Mouse (Mus musculus): ENCODE data around the gene Cort. TPM values are rescaled to one million over a fixed set of nuclear protein-coding genes. Genes with fewer than 3 reads are reported as not detected.
"Not testable (repeated sequence)": the region's sequence is repeated elsewhere in the genome, so short reads cannot be mapped to it uniquely, and the experiment has no call there.

Gene Cort
- polyA plus RNA-seq (2016; fragmentation: Nextera tagmentation; extraction: Ambion mirVana), result 0.54 TPM in 1 of 2 replicates, not detected in the other

DNA sequence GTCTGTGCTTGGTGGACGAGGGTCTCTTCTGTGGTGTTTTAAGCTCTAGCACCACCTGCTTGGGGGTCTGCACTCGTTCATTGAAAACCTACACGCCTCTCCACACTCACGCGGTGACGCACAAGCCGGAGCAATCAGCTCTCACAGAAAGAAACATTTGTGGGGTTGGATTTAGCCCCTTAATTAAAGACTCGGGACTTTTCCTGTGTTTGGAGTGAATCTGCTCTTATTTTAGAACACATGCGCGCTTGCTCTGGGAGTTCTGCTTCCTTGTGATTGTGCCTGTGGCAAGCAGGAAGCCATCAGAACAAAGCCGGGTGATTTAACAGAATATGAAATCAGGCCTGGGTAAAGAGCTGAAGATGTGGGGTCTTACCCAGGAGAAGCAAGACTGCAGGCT lies at the start of gene Cort:
Gene Cort, minus strand, starts transcription at position 101 of the 400 bp plus-strand sequence.
- no peak within 1 kb of the TSS; the same call in 1 of the 2 replicates for H3K27ac ChIP-seq (replicated peaks)
- H3K9me3 ChIP-seq, result no peaks in the 10 kb centered on the region
- WGBS, result 87% methylated on average over 11 of the region's 11 CpGs
- H3K4me1 ChIP-seq, result 0 out of 2 replicates have a peak, but pooled peaks cover 8% of the 10 kb centered on the region
- no peak within 1 kb of the TSS for H3K4me3 ChIP-seq
- H3K27me3 ChIP-seq (replicated peaks; ENCODE audit: low read depth, poor library complexity, severe bottlenecking), result no peaks in the 10 kb centered on the region
- peaks cover 62% of the 10 kb centered on the region for H3K36me3 ChIP-seq (replicated peaks)
- DNase-seq (ENCODE audit: low spot score), result no peak

DNA sequence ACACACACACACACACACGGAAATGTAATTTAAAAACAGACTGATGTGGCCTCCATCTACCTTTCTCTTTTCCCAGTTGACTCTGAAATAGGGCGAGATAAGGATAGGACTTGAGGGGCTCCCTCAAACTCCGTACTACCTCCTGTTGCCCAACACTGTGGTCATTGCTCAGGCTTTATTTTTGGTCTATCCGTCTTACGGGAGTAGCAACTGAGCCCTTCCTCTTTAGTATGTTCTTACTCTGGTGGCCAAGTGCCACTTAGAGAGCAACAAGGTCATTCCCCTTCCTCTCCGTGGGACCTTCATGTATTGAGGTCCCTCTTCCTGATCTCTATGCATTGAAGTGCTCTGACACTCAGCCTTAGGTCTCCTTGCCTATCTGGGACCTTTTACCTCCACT lies 47.1 kb upstream of the Cort start:
- Histone ChIP-seq H3K36me3 (replicated peaks) (peaks cover 8% of the 10 kb centered on the region; the same call in 1 of the 2 replicates), H3K9me3 (no peaks in the 10 kb centered on the region), H3K4me3 (no peak overlapping the region), H3K27me3 (replicated peaks; ENCODE audit: low read depth, poor library complexity, severe bottlenecking) (no peaks in the 10 kb centered on the region), H3K4me1 (peaks cover 49% of the 10 kb centered on the region), H3K27ac (replicated peaks) (no peak overlapping the region)
- DNase-seq (ENCODE audit: low spot score), result no peak
- WGBS, result 88% methylated on average over 6 of the region's 6 CpGs

DNA sequence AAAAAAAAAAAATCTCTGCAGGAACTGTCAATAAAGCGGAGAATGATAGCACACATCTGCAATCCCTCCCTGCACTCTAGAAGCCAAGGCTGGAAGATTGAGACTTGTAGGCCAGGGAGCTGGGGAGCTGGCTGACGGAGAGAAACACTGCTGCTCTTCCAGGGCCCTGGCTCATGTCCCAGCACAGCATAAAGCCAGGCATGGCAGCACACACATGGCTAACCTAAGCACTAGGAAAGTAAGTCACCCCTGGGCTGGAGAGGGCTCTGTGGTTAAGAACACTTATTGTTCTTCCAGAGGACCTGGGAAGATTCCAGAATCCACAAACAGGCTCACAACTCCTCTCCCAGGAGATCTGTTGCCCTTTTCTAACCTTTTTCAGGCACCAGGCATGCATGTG lies 46.1 kb upstream of the Cort start:
- H3K36me3 ChIP-seq (replicated peaks), result 0 out of 2 replicates have a peak, but pooled peaks cover 4% of the 10 kb centered on the region
- 0 out of 2 replicates have a peak overlapping the region, but pooled peaks have one; percentile 11 for H3K27ac ChIP-seq (replicated peaks)
- H3K4me1 ChIP-seq, result peaks cover 40% of the 10 kb centered on the region
- H3K27me3 ChIP-seq (replicated peaks; ENCODE audit: low read depth, poor library complexity, severe bottlenecking), result no peaks in the 10 kb centered on the region
- H3K4me3 ChIP-seq, result no peak overlapping the region
- no peak for DNase-seq (ENCODE audit: low spot score)
- no peaks in the 10 kb centered on the region for H3K9me3 ChIP-seq
- WGBS, result 77% methylated on average over 2 of the region's 2 CpGs

DNA sequence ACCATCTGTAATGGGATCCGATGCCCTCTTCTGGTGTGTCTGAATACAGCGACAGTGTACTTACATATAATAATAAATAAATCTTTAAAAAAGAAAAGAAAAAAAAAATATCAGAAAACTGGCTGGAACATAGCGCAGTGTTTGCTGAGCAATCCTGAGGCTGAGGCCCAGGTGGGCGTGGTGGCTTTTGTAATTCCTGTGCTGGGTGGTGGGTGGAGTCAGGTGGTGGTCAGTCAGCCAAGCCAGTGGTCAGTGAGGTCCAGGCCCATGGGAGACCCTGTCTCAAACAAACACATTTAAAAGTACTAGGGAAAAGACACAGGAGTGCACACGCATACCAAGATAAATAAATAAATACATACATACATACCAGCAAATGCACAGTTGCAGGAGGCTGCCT lies 45.5 kb upstream of the Cort start:
- Histone ChIP-seq H3K4me3 (no peak overlapping the region), H3K36me3 (replicated peaks) (0 out of 2 replicates have a peak, but pooled peaks cover 4% of the 10 kb centered on the region), H3K27ac (replicated peaks) (0 out of 2 replicates have a peak overlapping the region, but pooled peaks have one; percentile 11), H3K9me3 (no peaks in the 10 kb centered on the region), H3K27me3 (replicated peaks; ENCODE audit: low read depth, poor library complexity, severe bottlenecking) (no peaks in the 10 kb centered on the region), H3K4me1 (peaks cover 39% of the 10 kb centered on the region)
- 88% methylated on average over 5 of the region's 5 CpGs for WGBS
- DNase-seq (ENCODE audit: low spot score), result no peak

DNA sequence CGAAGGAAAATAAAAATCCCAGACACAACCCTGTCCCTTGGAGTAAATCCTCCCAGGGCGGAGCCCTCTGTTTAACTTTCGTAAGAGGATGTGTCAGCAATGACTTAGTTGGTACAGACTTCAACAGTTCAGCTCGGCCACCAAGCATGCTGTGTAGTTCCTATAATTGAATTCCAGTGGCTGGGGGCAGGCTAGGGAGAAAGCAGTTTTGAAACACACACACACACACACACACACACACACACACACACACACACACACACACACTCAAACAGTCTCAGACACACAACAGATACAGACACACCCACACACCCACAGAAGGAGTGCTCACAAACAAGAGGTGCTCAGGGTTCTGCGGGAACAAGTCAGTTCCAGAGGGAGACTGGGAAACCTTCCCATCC lies 45.0 kb upstream of the Cort start:
- no peaks in the 10 kb centered on the region for H3K27me3 ChIP-seq (replicated peaks; ENCODE audit: low read depth, poor library complexity, severe bottlenecking)
- no peak overlapping the region for H3K27ac ChIP-seq (replicated peaks)
- H3K36me3 ChIP-seq (replicated peaks), result 0 out of 2 replicates have a peak, but pooled peaks cover 4% of the 10 kb centered on the region
- peaks cover 34% of the 10 kb centered on the region for H3K4me1 ChIP-seq
- H3K4me3 ChIP-seq, result no peak overlapping the region
- H3K9me3 ChIP-seq, result no peaks in the 10 kb centered on the region
- DNase-seq (ENCODE audit: low spot score), result no peak
- 82% methylated on average over 5 of the region's 5 CpGs for WGBS

DNA sequence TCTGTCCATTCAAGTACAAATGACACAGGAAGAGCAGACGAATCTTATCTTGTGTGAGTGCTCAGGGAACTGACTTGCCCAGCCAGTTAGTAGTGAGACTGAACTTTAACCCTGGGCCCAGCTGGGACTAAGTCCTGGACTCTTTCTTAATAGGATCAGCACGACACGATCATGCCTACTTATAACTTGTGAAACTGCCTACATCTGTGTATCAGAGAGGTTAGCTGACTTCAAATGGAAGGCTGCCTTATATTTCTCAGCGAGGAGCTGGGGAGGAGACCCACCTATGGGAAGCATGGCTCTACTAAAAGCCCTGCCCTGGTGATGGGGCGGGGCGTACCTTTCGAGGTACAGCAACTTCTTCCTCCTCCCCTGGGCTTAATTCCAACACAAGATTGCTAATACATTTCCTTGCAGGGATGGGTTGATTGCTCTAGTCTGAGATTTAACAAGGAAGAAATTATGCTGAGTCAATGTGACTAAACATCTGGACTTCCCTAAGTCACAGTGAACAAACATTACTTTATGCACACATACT lies 43.9 kb upstream of the Cort start:
- 67% methylated on average over 7 of the region's 7 CpGs for WGBS
- H3K4me1 ChIP-seq, result peaks cover 41% of the 10 kb centered on the region
- DNase-seq (ENCODE audit: low spot score), result no peak

DNA sequence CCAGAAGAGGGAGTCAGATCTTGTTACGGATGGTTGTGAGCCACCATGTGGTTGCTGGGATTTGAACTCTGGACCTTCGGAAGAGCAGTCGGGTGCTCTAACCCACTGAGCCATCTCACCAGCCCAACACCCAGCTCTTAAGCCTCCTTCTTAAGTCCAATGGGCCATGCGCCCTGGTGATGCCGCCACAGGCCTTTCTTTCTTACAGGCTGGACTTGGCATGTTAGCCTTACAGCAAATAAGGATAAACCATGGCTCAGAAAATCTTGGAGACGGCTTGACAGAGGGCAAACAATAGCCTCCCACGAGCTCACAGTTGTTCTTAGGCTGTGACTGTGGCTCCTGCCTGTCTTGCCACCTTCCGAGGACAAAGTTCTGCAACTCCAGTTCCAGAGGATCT lies 43.4 kb upstream of the Cort start:
- not testable (repeated sequence) for H3K27me3 ChIP-seq (replicated peaks; ENCODE audit: low read depth, poor library complexity, severe bottlenecking); H3K4me3 ChIP-seq; H3K36me3 ChIP-seq (replicated peaks); H3K9me3 ChIP-seq; DNase-seq (ENCODE audit: low spot score); H3K27ac ChIP-seq (replicated peaks)
- peaks cover 46% of the 10 kb centered on the region for H3K4me1 ChIP-seq
- 82% methylated on average over 8 of the region's 8 CpGs for whole genome bisulfite sequencing

More for the DNA sequence above, 43.9 kb upstream of the Cort start:
- H3K27ac ChIP-seq (replicated peaks), result no peak overlapping the region
- no peaks in the 10 kb centered on the region for H3K36me3 ChIP-seq (replicated peaks)
- H3K9me3 ChIP-seq, result no peaks in the 10 kb centered on the region
- no peak overlapping the region for H3K4me3 ChIP-seq
- H3K27me3 ChIP-seq (replicated peaks; ENCODE audit: low read depth, poor library complexity, severe bottlenecking), result no peaks in the 10 kb centered on the region

DNA sequence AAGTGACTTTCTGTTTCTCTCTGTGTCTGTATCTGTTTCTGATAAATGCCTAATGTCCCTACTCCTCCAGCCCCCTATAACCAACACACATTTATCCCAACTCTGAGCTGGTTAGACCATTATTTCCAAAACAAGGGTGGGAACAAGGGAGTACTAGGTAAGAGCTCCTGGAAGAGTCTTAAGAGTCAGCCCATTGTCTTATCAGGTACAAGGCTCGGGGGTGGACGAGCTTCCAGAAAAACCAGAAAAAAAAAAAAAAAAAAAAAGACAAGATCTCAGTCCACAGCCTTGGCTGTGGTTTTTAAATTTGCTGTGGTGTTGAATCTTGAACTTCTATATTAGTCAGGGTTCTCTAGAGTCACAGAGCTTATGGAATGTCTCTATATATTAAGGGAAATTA lies 41.5 kb upstream of the Cort start:
- H3K27me3 ChIP-seq (replicated peaks; ENCODE audit: low read depth, poor library complexity, severe bottlenecking), result no peaks in the 10 kb centered on the region
- no peaks in the 10 kb centered on the region for H3K9me3 ChIP-seq
- 76% methylated on average over 2 of the region's 2 CpGs for WGBS
- H3K27ac ChIP-seq (replicated peaks), result no peak overlapping the region
- DNase-seq (ENCODE audit: low spot score), result no peak
- peaks cover 23% of the 10 kb centered on the region for H3K36me3 ChIP-seq (replicated peaks)
- peaks cover 44% of the 10 kb centered on the region for H3K4me1 ChIP-seq
- H3K4me3 ChIP-seq, result peak overlapping the region; percentile 95

DNA sequence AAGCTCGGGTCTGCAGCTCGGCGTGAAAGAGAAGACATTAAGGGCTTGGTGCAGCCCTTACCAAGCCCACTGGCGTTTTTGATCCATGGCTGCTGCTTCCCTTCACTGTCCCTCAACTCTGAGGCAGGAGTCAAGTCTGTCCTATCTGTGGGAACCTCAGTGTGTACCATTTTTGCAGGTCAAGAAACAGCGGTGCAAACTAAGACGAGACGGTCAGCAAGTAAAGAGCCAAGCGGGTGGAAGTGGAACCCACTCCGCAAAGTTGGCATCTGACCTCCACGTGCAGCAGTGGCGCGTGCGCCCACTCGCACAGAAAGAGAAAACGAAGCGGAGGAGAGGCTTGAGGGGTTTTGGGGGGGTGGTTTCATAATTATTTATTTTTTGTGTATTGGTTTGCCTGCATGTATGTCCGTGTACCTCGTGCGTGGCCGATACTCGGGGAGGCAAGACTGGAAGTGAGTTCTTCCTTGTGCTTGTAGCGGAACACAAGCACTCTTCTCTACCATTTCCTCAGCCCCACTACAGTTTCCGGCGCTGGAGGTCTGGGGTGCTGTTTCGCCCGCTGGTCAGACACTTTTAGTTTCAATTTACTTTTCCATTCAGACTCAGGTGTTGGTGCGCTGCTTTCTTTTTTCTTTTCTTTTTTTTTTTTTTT lies 40.5 kb upstream of the Cort start:
- DNase-seq (ENCODE audit: low spot score), result no peak
- Histone ChIP-seq H3K27ac (replicated peaks) (peak overlapping the region; percentile 88), H3K36me3 (replicated peaks) (peaks cover 32% of the 10 kb centered on the region), H3K27me3 (replicated peaks; ENCODE audit: low read depth, poor library complexity, severe bottlenecking) (no peaks in the 10 kb centered on the region), H3K9me3 (no peaks in the 10 kb centered on the region), H3K4me3 (peak overlapping the region; percentile 95), H3K4me1 (peaks cover 36% of the 10 kb centered on the region)
- 2% methylated on average over 27 of the region's 27 CpGs for whole genome bisulfite sequencing

DNA sequence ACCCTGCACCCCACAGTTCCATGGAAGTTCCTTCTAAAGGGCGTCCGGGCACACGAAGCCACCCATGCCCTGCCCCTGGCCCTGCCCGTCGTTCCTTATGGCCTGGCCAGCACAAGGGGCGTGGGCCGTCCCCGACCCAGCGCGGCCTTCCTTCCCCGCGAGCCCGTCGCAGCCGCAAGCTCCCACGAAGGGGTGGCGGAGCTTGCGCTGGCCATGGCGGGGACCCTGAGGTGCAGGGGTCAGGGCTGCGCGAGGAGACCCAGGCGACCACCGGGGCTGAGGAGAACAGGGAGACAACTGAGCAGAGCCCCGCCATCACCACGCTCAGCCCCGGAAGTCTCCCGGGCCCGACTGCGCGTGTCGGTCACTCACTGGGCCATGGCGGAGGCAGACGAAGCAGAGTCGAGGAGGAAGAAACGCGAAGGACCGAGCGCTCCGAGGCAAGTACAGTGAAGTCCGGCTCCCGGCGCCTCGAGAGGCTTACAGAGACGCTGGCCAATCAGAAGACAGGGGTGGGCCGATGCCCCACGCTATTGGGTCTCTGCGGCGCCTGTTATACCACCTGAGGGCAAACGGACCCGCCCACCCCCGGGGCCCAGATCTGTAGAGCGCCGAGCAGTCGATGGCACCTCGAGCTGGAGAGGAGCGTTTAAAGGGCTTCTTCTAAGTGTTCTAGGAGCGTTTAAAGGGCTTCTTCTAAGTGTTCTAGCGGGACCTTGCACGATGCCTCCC lies 39.8 kb upstream of the Cort start, which contains the start of gene Pgd:
Gene Pgd, minus strand, starts transcription at position 557 of the 732 bp plus-strand sequence.
- no peaks in the 10 kb centered on the region for H3K27me3 ChIP-seq (replicated peaks; ENCODE audit: low read depth, poor library complexity, severe bottlenecking)
- no peaks in the 10 kb centered on the region for H3K9me3 ChIP-seq
- peak within 1 kb of the TSS; percentile 88 for H3K27ac ChIP-seq (replicated peaks)
- H3K4me3 ChIP-seq, result peak within 1 kb of the TSS; percentile 95
- peak; percentile 98 for DNase-seq (ENCODE audit: low spot score)
- under 1% methylated on average over 59 of the region's 59 CpGs for WGBS
- H3K4me1 ChIP-seq, result peaks cover 29% of the 10 kb centered on the region
- H3K36me3 ChIP-seq (replicated peaks), result peaks cover 39% of the 10 kb centered on the region

DNA sequence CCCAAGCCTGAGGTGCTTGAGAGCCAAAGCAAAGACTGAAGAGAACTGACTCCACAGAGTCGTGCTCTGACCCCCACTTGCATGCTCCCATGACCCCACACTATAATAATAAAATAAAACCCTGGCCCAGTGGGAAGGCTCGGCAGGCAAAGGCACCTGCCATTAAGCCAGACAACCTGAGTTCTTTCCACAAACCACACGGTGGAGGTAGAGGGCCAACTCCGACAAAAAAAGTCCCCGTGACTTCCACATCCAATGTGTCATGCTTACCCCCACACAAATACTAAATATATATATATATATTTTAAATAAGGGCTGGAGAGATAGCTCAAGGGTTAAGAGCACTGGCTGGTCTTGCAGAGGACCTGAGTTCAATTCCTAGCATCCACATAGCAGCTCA lies 37.6 kb upstream of the Cort start:
- H3K36me3 ChIP-seq (replicated peaks), result peaks cover 61% of the 10 kb centered on the region
- no peak overlapping the region for H3K4me3 ChIP-seq
- peaks cover 22% of the 10 kb centered on the region for H3K4me1 ChIP-seq
- WGBS, result 81% methylated on average over 5 of the region's 5 CpGs
- no peak overlapping the region for H3K27ac ChIP-seq (replicated peaks)
- no peak for DNase-seq (ENCODE audit: low spot score)
- no peaks in the 10 kb centered on the region for H3K9me3 ChIP-seq
- H3K27me3 ChIP-seq (replicated peaks; ENCODE audit: low read depth, poor library complexity, severe bottlenecking), result no peaks in the 10 kb centered on the region

DNA sequence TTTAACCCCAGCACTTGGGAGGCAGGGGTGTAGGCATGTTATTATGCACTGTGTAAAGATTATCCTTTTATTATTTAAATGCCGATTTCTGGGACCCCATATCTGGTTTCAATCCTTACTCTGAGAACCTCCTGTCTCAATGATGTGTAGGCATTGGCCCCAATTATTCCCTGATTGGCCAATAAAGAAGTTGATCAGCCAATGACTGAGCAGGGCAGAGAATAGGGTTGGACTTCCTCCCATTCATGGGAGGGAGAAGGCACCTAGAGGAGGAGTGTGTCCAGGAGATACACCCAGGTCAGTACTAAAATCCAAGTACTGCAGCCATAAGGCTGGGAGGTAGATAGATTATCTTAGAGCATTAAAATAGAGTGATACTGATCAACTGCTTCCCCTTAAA lies 36.6 kb upstream of the Cort start:
- Histone ChIP-seq H3K9me3 (no peaks in the 10 kb centered on the region), H3K4me1 (peaks cover 22% of the 10 kb centered on the region), H3K4me3 (no peak overlapping the region), H3K36me3 (replicated peaks) (peaks cover 71% of the 10 kb centered on the region), H3K27me3 (replicated peaks; ENCODE audit: low read depth, poor library complexity, severe bottlenecking) (no peaks in the 10 kb centered on the region), H3K27ac (replicated peaks) (no peak overlapping the region)
- DNase-seq (ENCODE audit: low spot score), result no peak
- 81% methylated on average over 1 of the region's 1 CpGs for WGBS
